Mouse (Mus musculus) ES-Bruce4 (cell line): Measurements from ENCODE around the gene Acvr1b.

ENCODE experiments used
- CTCF ChIP-seq: IDR thresholded peaks from one replicate; pipeline ENCODE4 v1.8.1; 2011; ENCODE audit warnings: low read depth, low read length
- POLR2A ChIP-seq: IDR thresholded peaks from one replicate; pipeline ENCODE4 v1.8.1; 2011; ENCODE audit warnings: low read length; ENCODE audit not compliant: insufficient read depth

- TF ChIP-seq CTCF (peak; percentile 67), POLR2A (no peak)
Measured at GRCm38 (mm10) chr15:101210228-101210627, 36.4 kb downstream of the Acvr1b start.
